Mouse (Mus musculus): ENCODE results near the gene Sema3d. TPM values are rescaled to one million over a fixed set of nuclear protein-coding genes. Genes with fewer than 3 reads are reported as not detected.

Sema3d gene
- polyA plus RNA-seq, 2 experiments, result 13.1 to 30.1 TPM

DNA sequence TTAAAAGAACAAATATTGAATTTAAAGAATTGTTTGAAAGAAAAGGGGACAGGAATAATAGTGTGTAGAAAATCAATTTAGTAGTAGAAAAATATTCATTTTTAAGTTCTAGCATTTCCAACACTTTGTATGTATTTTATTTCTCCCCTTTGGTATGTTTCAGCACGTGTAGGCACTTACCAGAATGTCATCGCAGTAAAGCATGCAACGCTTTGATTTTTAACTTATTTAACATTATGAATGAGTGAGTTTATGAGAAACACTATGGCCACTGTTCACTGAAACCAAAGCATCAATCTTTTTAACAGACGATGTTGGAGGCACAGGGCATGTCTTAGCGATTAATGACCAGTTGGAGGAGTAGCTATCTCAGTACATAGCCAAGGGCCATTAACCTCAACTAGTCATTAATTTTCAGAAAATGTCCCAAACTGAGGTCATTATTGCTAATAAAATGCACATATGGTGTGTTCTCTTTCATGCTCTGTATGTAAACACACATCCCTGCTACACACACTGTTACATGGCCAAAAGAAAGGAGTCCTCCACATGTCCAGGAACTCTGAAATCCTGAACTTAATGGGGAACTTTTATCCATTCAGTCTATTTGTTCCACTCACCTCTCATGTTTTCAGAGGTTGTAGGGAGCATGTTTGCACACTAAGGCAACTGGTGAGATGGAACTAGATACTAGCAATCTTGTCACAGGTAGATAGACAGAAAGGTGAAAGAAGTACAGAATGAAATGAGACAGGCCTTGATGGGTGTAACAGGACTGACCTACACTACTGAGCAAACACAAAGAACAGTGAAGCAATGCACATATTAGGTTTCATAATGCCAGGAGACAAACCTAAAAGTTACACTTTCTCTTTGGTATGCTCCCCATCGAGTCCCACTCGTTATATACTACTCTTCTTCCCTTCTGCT lies 59.3 kb downstream of the Sema3d start:
- no peak overlapping the region for H3K9ac ChIP-seq (ENCODE audit: low read depth, low read length, severe bottlenecking)
- DNase-seq (ENCODE audit: low spot score), result no peak
- ATAC-seq (ENCODE audit: low FRiP score, low read depth), result no peak; the same call in 1 of the 2 replicates
- no peak overlapping the region for H3K4me3 ChIP-seq (replicated peaks; ENCODE audit: low read length)
- no peak overlapping the region for H3K4me2 ChIP-seq (replicated peaks; ENCODE audit: low read depth, low read length, severe bottlenecking)
- TF ChIP-seq POLR2A (IDR thresholded peaks at IDR 0.05; ENCODE audit: borderline replicate concordance, extremely low read depth, insufficient read depth, insufficient read length), result no peak
- no peaks in the 10 kb centered on the region for H3K27me3 ChIP-seq (ENCODE audit: control insufficient read depth, insufficient read depth, low read length)
- no peaks in the 10 kb centered on the region for H3K36me3 ChIP-seq (ENCODE audit: control insufficient read depth, insufficient read depth, low read length)
- peaks cover 3% of the 10 kb centered on the region; the same call in 1 of the 2 replicates for H3K4me1 ChIP-seq (ENCODE audit: control insufficient read depth, insufficient read depth, low read length)
- WGBS, result 27% methylated on average over 7 of the region's 7 CpGs
- H3K27ac ChIP-seq (replicated peaks; ENCODE audit: low read depth, low read length), result no peak overlapping the region
- peaks cover 6% of the 10 kb centered on the region; the same call in 1 of the 2 replicates for H3K9me3 ChIP-seq (ENCODE audit: control insufficient read depth, low read length)

DNA sequence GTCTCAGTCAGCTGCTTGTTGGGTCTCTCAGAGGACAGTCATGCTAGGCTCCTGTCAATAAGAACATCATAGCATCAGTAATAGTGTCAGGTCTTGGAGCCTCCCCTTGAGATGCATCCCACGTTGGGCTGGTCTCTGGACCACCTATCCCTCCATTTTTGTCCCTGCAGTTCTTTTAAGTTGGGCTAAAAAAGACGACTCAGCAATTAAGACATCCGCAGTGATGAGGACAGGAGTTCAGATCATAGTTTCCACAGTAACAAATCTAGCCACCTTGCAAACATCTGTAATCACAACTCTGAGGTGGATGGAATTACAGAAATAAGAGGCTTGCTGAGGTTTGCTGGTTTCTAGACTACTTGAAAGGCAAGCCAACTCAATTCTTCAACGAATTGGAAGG lies 67.9 kb downstream of the Sema3d start:
- Histone ChIP-seq H3K9me3 (ENCODE audit: control insufficient read depth, low read length) (no peaks in the 10 kb centered on the region), H3K9ac (ENCODE audit: low read depth, low read length, severe bottlenecking) (no peak overlapping the region), H3K36me3 (ENCODE audit: control insufficient read depth, insufficient read depth, low read length) (no peaks in the 10 kb centered on the region), H3K4me3 (replicated peaks; ENCODE audit: low read length) (no peak overlapping the region), H3K27me3 (ENCODE audit: control insufficient read depth, insufficient read depth, low read length) (no peaks in the 10 kb centered on the region), H3K27ac (replicated peaks; ENCODE audit: low read depth, low read length) (no peak overlapping the region), H3K4me1 (ENCODE audit: control insufficient read depth, insufficient read depth, low read length) (no peaks in the 10 kb centered on the region), H3K4me2 (replicated peaks; ENCODE audit: low read depth, low read length, severe bottlenecking) (no peak overlapping the region)
- WGBS, result 86% methylated on average over 4 of the region's 4 CpGs
- no peak for TF ChIP-seq POLR2A (IDR thresholded peaks at IDR 0.05; ENCODE audit: borderline replicate concordance, extremely low read depth, insufficient read depth, insufficient read length)
- no peak for ATAC-seq (ENCODE audit: low FRiP score, low read depth)
- no peak for DNase-seq (ENCODE audit: low spot score)

DNA sequence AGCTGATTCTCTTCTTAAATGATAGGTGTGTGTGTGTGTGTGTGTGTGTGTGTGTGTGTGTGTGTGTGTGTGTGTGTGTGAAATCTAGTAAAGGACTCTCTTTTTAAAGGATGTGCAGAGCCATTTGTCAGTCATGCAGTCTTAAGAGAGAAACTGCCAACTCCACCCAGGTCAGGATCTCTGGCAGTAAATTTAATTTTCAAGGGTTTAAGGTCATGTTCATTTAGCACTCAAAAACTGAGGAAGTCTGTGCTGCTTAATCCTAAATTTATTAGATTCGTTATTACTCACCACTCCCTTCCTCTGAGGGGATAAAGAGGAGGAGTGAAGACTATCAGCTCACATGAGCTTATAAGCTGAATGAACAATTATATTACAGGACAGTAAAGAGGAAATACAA lies 71.8 kb downstream of the Sema3d start:
- no peaks in the 10 kb centered on the region for H3K27me3 ChIP-seq (ENCODE audit: control insufficient read depth, insufficient read depth, low read length)
- H3K9me3 ChIP-seq (ENCODE audit: control insufficient read depth, low read length), result no peaks in the 10 kb centered on the region
- WGBS, result 30% methylated on average over 1 of the region's 1 CpGs
- H3K27ac ChIP-seq (replicated peaks; ENCODE audit: low read depth, low read length), result no peak overlapping the region
- no peak for TF ChIP-seq POLR2A (IDR thresholded peaks at IDR 0.05; ENCODE audit: borderline replicate concordance, extremely low read depth, insufficient read depth, insufficient read length)
- DNase-seq (ENCODE audit: low spot score) (no peak), ATAC-seq (ENCODE audit: low FRiP score, low read depth) (no peak)
- H3K9ac ChIP-seq (ENCODE audit: low read depth, low read length, severe bottlenecking), result no peak overlapping the region
- no peak overlapping the region for H3K4me3 ChIP-seq (replicated peaks; ENCODE audit: low read length)
- H3K36me3 ChIP-seq (ENCODE audit: control insufficient read depth, insufficient read depth, low read length), result no peaks in the 10 kb centered on the region
- H3K4me1 ChIP-seq (ENCODE audit: control insufficient read depth, insufficient read depth, low read length), result peaks cover 6% of the 10 kb centered on the region; the same call in 1 of the 2 replicates
- H3K4me2 ChIP-seq (replicated peaks; ENCODE audit: low read depth, low read length, severe bottlenecking), result no peak overlapping the region

DNA sequence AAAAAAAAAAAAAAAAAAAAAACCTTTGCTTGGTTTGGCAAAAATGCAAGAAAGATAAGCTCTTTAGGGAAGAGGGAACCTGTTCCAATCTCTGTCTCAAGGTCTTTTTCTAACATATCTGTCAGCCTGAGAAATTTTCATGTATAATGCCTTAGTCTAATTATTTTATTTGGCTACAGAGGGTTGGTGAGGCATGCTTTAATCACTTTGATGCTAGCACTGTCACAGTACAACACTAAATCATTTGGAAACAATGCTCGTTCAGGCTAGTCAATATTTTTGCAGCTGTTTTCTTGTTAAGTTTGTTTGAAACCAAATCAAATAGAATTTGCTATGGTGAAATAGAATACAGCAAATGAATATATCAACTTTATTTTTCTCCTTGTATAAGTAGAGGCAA lies 74.3 kb downstream of the Sema3d start:
- no peaks in the 10 kb centered on the region for H3K9me3 ChIP-seq (ENCODE audit: control insufficient read depth, low read length)
- ATAC-seq (ENCODE audit: low FRiP score, low read depth) (no peak), DNase-seq (ENCODE audit: low spot score) (no peak)
- no peak overlapping the region for H3K4me3 ChIP-seq (replicated peaks; ENCODE audit: low read length)
- no peaks in the 10 kb centered on the region for H3K27me3 ChIP-seq (ENCODE audit: control insufficient read depth, insufficient read depth, low read length)
- H3K9ac ChIP-seq (ENCODE audit: low read depth, low read length, severe bottlenecking), result no peak overlapping the region
- TF ChIP-seq POLR2A (IDR thresholded peaks at IDR 0.05; ENCODE audit: borderline replicate concordance, extremely low read depth, insufficient read depth, insufficient read length), result no peak
- peaks cover 6% of the 10 kb centered on the region; the same call in 1 of the 2 replicates for H3K4me1 ChIP-seq (ENCODE audit: control insufficient read depth, insufficient read depth, low read length)
- no peak overlapping the region for H3K4me2 ChIP-seq (replicated peaks; ENCODE audit: low read depth, low read length, severe bottlenecking)
- H3K27ac ChIP-seq (replicated peaks; ENCODE audit: low read depth, low read length), result no peak overlapping the region
- 62% methylated on average over 1 of the region's 1 CpGs for WGBS
- no peaks in the 10 kb centered on the region for H3K36me3 ChIP-seq (ENCODE audit: control insufficient read depth, insufficient read depth, low read length)

DNA sequence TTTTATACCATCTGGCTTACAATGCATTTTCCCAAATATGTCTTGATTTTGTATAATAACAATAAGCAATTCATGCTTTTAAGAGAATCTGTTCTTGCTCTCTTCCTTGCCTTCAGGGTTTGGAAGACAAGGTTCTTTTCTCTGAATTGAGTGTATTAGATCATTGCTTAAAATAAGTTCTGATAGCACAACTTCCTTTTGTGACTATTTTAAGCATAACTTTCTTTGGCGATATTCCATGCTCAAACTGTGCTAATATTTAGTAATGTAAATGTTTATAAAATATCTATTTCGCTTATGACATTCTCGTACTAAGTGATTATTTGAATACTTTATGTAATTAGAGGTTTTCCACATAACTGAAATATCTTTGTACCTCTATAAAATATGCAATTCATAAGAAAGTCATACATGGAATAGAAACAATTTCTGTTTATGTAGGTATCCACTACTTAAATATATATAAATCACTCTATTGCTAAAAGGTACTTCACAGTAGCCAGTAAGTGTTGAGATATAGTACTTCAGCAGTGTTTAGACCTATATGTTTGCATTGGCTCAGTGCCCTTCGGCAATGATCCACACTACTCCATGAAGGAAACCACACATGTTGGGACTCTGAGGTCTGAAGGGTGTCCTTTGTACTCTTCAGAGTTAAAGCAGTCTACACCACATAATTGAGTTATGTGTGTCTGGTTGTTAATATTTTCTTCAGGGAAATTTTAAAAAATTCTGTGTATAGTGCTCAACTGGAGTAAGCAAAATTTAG lies 84.6 kb downstream of the Sema3d start:
- ATAC-seq (ENCODE audit: low FRiP score, low read depth) (no peak), DNase-seq (ENCODE audit: low spot score) (peak; percentile 33)
- Histone ChIP-seq H3K27me3 (ENCODE audit: control insufficient read depth, insufficient read depth, low read length) (no peaks in the 10 kb centered on the region), H3K4me2 (replicated peaks; ENCODE audit: low read depth, low read length, severe bottlenecking) (no peak overlapping the region), H3K27ac (replicated peaks; ENCODE audit: low read depth, low read length) (no peak overlapping the region), H3K4me1 (ENCODE audit: control insufficient read depth, insufficient read depth, low read length) (no peaks in the 10 kb centered on the region), H3K4me3 (replicated peaks; ENCODE audit: low read length) (no peak overlapping the region), H3K36me3 (ENCODE audit: control insufficient read depth, insufficient read depth, low read length) (no peaks in the 10 kb centered on the region), H3K9ac (ENCODE audit: low read depth, low read length, severe bottlenecking) (no peak overlapping the region), H3K9me3 (ENCODE audit: control insufficient read depth, low read length) (no peaks in the 10 kb centered on the region)
- no peak for TF ChIP-seq POLR2A (IDR thresholded peaks at IDR 0.05; ENCODE audit: borderline replicate concordance, extremely low read depth, insufficient read depth, insufficient read length)
- WGBS, result 76% methylated on average over 4 of the region's 4 CpGs
